Mouse (Mus musculus): ENCODE measurements around the gene Wars. TPM values are rescaled to one million over a fixed set of nuclear protein-coding genes. Genes with fewer than 3 reads are reported as not detected.

Wars gene
- polyA plus RNA-seq, 1 experiment from 2014 or later: 103 TPM

DNA sequence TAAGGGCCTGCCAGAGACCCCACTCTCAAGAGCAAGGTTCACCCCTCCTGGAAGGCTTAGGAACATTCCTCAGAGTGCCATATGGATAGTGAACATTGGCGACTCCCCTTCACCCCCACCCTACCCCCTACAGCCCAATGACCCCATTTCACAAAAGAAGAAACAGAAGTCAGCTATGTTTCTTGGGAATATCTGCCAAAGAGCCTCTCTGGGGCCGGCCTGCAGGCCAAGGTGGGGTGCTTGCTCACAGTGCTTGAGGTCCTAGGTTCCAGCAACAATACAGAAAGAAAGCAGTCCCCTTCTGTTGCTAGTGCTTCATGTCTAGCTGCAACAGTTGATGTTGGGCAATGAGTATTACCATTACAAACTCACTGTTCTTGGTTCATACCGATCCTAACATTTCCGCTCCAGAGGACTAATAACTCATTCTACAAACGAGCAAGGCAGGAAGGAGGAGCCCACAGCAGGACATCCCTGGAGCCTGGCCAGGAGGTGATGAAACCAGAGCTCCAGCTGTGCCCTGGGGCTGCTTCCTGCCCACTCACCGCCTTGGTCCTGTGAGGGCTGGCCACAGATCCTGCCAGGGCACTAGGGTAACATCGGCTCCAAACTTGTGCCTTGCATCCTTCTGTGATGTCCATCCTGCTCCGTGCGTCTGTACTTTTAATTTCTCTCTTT lies 61.9 kb downstream of the Wars start:
- ATAC-seq: no peak
- H3K27ac ChIP-seq: no peak overlapping the region
- H3K4me1 ChIP-seq: peaks cover 41% of the 10 kb centered on the region
- H3K9ac ChIP-seq: no peak overlapping the region
- H3K9me3 ChIP-seq (replicated peaks): no peaks in the 10 kb centered on the region
- no peak overlapping the region for H3K4me2 ChIP-seq
- H3K27me3 ChIP-seq: no peaks in the 10 kb centered on the region
- H3K36me3 ChIP-seq (ENCODE audit: poor library complexity, severe bottlenecking): peaks cover 22% of the 10 kb centered on the region
- WGBS: 56% methylated on average over 9 of the region's 9 CpGs
- H3K4me3 ChIP-seq: no peak overlapping the region

GRCm38 (mm10) chr12:108830358-108830757 lies 63.6 kb downstream of the Wars start:
- no peak for ATAC-seq
- no peak overlapping the region for H3K27ac ChIP-seq
- H3K4me3 ChIP-seq: no peak overlapping the region
- WGBS: 87% methylated on average over 6 of the region's 6 CpGs
- no peaks in the 10 kb centered on the region for H3K27me3 ChIP-seq
- H3K4me1 ChIP-seq: peaks cover 29% of the 10 kb centered on the region
- H3K36me3 ChIP-seq (ENCODE audit: poor library complexity, severe bottlenecking): peaks cover 36% of the 10 kb centered on the region
- no peaks in the 10 kb centered on the region for H3K9me3 ChIP-seq (replicated peaks)
- H3K9ac ChIP-seq: no peak overlapping the region
- no peak overlapping the region for H3K4me2 ChIP-seq

- peaks cover 36% of the 10 kb centered on the region for H3K36me3 ChIP-seq (ENCODE audit: poor library complexity, severe bottlenecking)
- no peaks in the 10 kb centered on the region for H3K27me3 ChIP-seq
- H3K4me1 ChIP-seq: peaks cover 22% of the 10 kb centered on the region
- no peaks in the 10 kb centered on the region for H3K9me3 ChIP-seq (replicated peaks)
- no peak overlapping the region for H3K4me2 ChIP-seq
- H3K27ac ChIP-seq: no peak overlapping the region
- H3K9ac ChIP-seq: no peak overlapping the region
- no peak for ATAC-seq
- WGBS: 76% methylated on average over 5 of the region's 5 CpGs
- no peak overlapping the region for H3K4me3 ChIP-seq
These were observed 64.3 kb downstream of the Wars start for GRCm38 (mm10) chr12:108829636-108830035.

GRCm38 (mm10) chr12:108827641-108828040 lies 66.3 kb downstream of the Wars start:
- H3K9ac ChIP-seq: no peak overlapping the region
- H3K27ac ChIP-seq: no peak overlapping the region
- H3K9me3 ChIP-seq (replicated peaks): no peaks in the 10 kb centered on the region
- H3K27me3 ChIP-seq: no peaks in the 10 kb centered on the region
- WGBS: 97% methylated on average over 6 of the region's 6 CpGs
- H3K4me3 ChIP-seq: no peak overlapping the region
- ATAC-seq: no peak
- H3K36me3 ChIP-seq (ENCODE audit: poor library complexity, severe bottlenecking): peaks cover 33% of the 10 kb centered on the region
- no peak overlapping the region for H3K4me2 ChIP-seq
- H3K4me1 ChIP-seq: peaks cover 7% of the 10 kb centered on the region

DNA sequence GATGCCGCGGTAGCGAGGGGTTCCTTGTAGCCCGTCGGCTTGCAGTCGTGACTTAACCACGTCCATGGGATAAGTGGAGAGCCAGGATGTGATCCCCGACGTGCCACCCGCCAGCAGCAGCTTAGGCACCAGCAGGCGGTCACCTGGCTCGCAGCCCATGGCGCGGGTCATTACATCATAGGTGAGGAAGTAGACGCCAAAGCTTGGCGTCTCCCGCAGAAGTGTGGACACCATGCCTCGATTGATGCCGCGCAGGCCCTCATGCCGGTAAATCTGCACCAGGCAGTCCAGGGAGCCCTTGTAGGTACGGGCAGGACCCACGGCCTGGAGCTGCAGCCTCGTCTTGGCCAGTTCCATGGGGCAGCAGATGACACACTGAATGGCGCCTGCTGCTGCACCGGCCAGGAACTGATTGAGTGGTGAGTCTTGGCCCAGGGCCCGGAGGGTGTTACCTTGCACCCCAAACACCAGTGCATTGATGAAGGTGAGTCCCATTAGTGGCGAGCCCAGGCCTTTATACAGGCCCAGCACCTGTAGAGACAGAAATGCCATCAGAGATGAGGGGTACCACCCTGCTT lies 66.9 kb downstream of the Wars start:
- ATAC-seq: no peak
- Histone ChIP-seq H3K4me3 (no peak overlapping the region), H3K27me3 (no peaks in the 10 kb centered on the region), H3K9me3 (replicated peaks) (no peaks in the 10 kb centered on the region), H3K36me3 (ENCODE audit: poor library complexity, severe bottlenecking) (peaks cover 33% of the 10 kb centered on the region), H3K27ac (no peak overlapping the region), H3K4me2 (no peak overlapping the region), H3K4me1 (peaks cover 3% of the 10 kb centered on the region), H3K9ac (no peak overlapping the region)
- 94% methylated on average over 28 of the region's 28 CpGs for WGBS

DNA sequence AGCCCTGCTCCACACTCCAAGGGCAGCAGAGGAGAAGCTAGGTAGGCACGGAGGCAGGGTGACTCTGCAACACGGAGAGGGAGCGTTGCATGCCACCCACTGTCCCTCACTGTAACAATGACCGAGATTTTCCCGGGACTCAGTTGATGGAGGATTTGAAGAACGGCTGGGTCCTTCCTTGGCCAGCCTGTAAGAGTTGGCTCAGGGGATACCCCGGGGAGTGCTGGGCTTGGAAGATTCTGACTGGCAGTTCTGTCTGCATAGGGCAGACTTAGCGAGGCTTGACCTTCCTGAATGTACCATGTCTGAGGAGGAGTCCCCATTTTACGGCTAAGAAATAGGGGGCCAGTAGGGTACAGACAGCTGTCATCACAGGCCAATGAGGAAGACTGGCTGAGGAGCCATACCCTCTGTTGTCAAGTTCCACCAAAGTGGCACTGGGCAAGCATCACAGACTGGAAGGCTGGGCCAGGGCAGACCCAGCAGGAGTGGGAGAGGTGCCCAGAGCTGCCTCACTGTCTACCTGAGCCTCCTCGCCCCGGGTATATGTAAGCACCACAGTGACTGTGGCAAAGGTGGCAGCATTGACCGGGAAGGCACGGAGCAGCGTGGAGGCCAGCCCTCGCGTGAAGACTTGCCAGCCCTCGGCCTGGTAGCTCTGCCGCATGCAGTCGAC lies 67.6 kb downstream of the Wars start:
- no peak overlapping the region for H3K4me2 ChIP-seq
- 93% methylated on average over 19 of the region's 19 CpGs for WGBS

GRCm38 (mm10) chr12:108825561-108826224 lies 68.3 kb downstream of the Wars start:
- Histone ChIP-seq H3K36me3 (ENCODE audit: poor library complexity, severe bottlenecking) (peaks cover 33% of the 10 kb centered on the region), H3K4me1 (no peaks in the 10 kb centered on the region), H3K27ac (no peak overlapping the region), H3K4me3 (no peak overlapping the region), H3K27me3 (no peaks in the 10 kb centered on the region), H3K4me2 (no peak overlapping the region), H3K9me3 (replicated peaks) (no peaks in the 10 kb centered on the region), H3K9ac (no peak overlapping the region)
- ATAC-seq: no peak
- 93% methylated on average over 13 of the region's 13 CpGs for WGBS

More for the DNA sequence above, 67.6 kb downstream of the Wars start:
- no peak for ATAC-seq
- Histone ChIP-seq H3K9me3 (replicated peaks) (no peaks in the 10 kb centered on the region), H3K27me3 (no peaks in the 10 kb centered on the region), H3K4me1 (no peaks in the 10 kb centered on the region), H3K36me3 (ENCODE audit: poor library complexity, severe bottlenecking) (peaks cover 33% of the 10 kb centered on the region), H3K4me3 (no peak overlapping the region), H3K9ac (no peak overlapping the region), H3K27ac (no peak overlapping the region)

DNA sequence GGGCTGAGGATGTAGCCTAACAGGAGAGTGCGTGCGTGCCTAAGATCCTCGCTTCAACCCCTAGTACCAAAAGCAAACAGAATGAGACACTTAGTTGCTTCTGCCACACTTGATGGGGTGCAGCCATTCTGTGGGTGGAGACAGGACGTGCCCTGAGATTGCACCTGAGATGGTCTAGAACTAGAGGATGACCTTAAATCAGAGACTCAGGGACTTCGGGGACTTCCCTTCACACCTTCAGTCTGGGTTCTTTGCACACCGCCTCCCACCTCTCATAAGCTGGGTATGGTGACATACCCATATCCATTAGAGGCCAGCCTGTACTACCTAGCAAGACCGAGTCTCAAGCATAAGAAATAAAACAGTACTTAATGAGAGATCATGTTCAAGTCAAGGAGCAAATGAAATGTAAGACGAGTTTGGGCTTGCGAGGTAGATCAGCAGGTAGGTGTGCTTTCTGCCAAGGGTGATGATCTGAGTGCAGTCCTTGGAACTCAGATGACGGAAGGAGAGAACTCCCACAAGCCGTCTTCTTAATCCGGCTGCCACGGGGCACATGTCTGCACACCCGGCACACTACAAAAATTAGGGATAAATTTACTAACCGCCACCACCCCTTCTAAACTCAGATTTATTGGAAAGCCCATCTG lies 69.6 kb downstream of the Wars start:
- Histone ChIP-seq H3K27ac (no peak overlapping the region), H3K4me1 (no peaks in the 10 kb centered on the region), H3K9me3 (replicated peaks) (no peaks in the 10 kb centered on the region), H3K4me2 (no peak overlapping the region), H3K9ac (no peak overlapping the region), H3K27me3 (no peaks in the 10 kb centered on the region), H3K36me3 (ENCODE audit: poor library complexity, severe bottlenecking) (peaks cover 35% of the 10 kb centered on the region), H3K4me3 (no peak overlapping the region)
- no peak for ATAC-seq
- WGBS: 92% methylated on average over 15 of the region's 15 CpGs

DNA sequence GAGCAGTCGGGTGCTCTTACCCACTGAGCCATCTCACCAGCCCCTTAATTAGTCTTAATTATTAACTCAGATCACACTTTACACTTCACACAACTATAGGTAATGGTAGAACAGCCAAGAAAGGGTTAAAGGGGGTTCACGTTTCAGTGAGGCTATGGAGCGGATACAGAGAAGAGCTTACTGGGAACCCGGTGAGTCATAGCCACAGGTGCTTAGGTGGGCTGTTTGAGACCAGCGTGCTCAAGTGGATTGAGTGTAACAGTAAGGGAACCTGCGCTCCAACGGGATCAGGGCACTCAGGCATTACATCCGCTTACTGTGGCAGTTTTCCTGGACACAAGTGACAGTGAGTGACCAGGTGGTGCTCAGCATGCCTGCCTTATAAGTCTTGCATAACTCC lies 70.9 kb downstream of the Wars start:
- 68% methylated on average over 8 of the region's 8 CpGs for WGBS
- no peak overlapping the region for H3K4me3 ChIP-seq
- H3K36me3 ChIP-seq (ENCODE audit: poor library complexity, severe bottlenecking): peaks cover 38% of the 10 kb centered on the region
- no peaks in the 10 kb centered on the region for H3K4me1 ChIP-seq
- no peak overlapping the region for H3K27ac ChIP-seq
- H3K27me3 ChIP-seq: no peaks in the 10 kb centered on the region
- no peak overlapping the region for H3K9ac ChIP-seq
- no peak for ATAC-seq
- H3K4me2 ChIP-seq: no peak overlapping the region
- no peaks in the 10 kb centered on the region for H3K9me3 ChIP-seq (replicated peaks)

DNA sequence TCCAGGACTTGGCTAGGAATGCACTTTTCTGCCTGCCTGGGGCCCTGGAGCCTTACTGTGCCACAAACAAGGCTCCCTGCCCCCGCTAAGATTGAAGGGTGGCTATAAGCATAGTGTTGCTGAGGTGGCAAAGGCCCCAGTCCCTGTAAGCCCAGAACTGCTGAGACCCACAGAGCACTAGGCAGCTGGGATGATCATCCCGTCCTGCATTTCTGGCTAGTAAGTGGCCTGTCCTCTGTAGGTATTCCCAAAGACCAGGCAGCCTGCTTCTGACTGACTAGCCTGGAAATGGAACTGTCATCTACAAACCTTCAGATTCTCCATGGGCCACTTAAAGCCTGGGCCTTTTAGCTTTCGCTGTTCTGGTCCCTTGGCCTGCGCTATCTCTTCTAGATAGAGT lies 73.5 kb downstream of the Wars start:
- no peaks in the 10 kb centered on the region for H3K27me3 ChIP-seq

DNA sequence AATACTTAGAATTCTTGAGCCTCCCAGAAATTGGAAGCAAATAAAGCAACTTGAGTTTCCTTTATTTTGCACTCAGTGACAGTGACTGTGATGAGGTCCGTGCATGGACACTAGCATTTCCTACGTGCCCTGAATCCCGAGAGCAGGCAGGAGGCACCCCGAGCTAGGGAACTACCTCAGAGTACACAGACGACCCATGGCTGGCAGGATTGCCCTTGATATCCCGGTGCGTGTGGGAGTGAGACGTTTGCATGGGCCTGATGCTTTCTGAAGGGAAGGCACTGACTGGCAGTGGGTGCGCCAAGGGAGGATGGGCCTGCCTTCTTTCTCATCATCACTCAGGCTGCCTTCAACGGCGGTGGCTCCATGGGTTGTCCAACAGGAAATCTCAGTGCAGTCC lies 77.4 kb downstream of the Wars start:
- H3K9me3 ChIP-seq (replicated peaks): no peaks in the 10 kb centered on the region
- H3K27ac ChIP-seq: no peak overlapping the region
- no peak overlapping the region for H3K4me3 ChIP-seq
- no peaks in the 10 kb centered on the region for H3K27me3 ChIP-seq
- WGBS: 87% methylated on average over 11 of the region's 11 CpGs
- H3K9ac ChIP-seq: no peak overlapping the region
- H3K4me2 ChIP-seq: no peak overlapping the region
- H3K4me1 ChIP-seq: peaks cover 8% of the 10 kb centered on the region; the same call in 1 of the 2 replicates
- peaks cover 44% of the 10 kb centered on the region for H3K36me3 ChIP-seq (ENCODE audit: poor library complexity, severe bottlenecking)
- no peak for ATAC-seq

More for the DNA sequence above, 73.5 kb downstream of the Wars start:
- H3K9ac ChIP-seq: no peak overlapping the region
- no peak overlapping the region for H3K4me3 ChIP-seq
- H3K27ac ChIP-seq: no peak overlapping the region
- H3K9me3 ChIP-seq (replicated peaks): no peaks in the 10 kb centered on the region
- peaks cover 30% of the 10 kb centered on the region for H3K36me3 ChIP-seq (ENCODE audit: poor library complexity, severe bottlenecking)
- WGBS: 94% methylated on average over 4 of the region's 4 CpGs
- H3K4me1 ChIP-seq: no peaks in the 10 kb centered on the region
- H3K4me2 ChIP-seq: no peak overlapping the region
- ATAC-seq: no peak

GRCm38 (mm10) chr12:108814470-108814869 lies 79.5 kb downstream of the Wars start:
- WGBS: 94% methylated on average over 6 of the region's 6 CpGs
- peaks cover 11% of the 10 kb centered on the region; the same call in 1 of the 2 replicates for H3K4me1 ChIP-seq
- no peak for ATAC-seq
- H3K4me3 ChIP-seq: no peak overlapping the region
- no peaks in the 10 kb centered on the region for H3K9me3 ChIP-seq (replicated peaks)
- no peak overlapping the region for H3K4me2 ChIP-seq
- H3K27me3 ChIP-seq: no peaks in the 10 kb centered on the region
- no peak overlapping the region for H3K27ac ChIP-seq
- H3K9ac ChIP-seq: no peak overlapping the region
- H3K36me3 ChIP-seq (ENCODE audit: poor library complexity, severe bottlenecking): peaks cover 48% of the 10 kb centered on the region

All from forebrain, embryonic 13.5 days (tissue).